Mouse (Mus musculus): Measurements from ENCODE around the gene Adamts8.

- no peak for TF ChIP-seq POLR2A (IDR thresholded peaks at IDR 0.05; ENCODE audit: low read depth, low read length)
- no peak for TF ChIP-seq IRF4 (IDR thresholded peaks at IDR 0.05; ENCODE audit: low read depth, low read length)
- TF ChIP-seq MAFK (IDR thresholded peaks at IDR 0.05; ENCODE audit: insufficient replicate concordance, low read length) = no peak
- no peak for TF ChIP-seq CHD1 (IDR thresholded peaks at IDR 0.05; ENCODE audit: low read depth, low read length)
- no peak for TF ChIP-seq ZC3H11A (IDR thresholded peaks at IDR 0.05; ENCODE audit: low read depth, low read length)
- no peak for TF ChIP-seq CTCF (conservative IDR thresholded peaks at IDR 0.05 in 1 of 2, IDR thresholded peaks at IDR 0.05 in 1 of 2; ENCODE audit: low read depth in 2 of 2, low read length in 2 of 2)
- no peak for TF ChIP-seq SIN3A (IDR thresholded peaks at IDR 0.05; ENCODE audit: low read length)
- no peak for TF ChIP-seq TBP (conservative IDR thresholded peaks at IDR 0.05; ENCODE audit: low read depth, low read length)
- TF ChIP-seq MXI1 (IDR thresholded peaks at IDR 0.05; ENCODE audit: low read depth, low read length) = no peak
- no peak for TF ChIP-seq HCFC1 (IDR thresholded peaks at IDR 0.05; ENCODE audit: low read depth, low read length)
- TF ChIP-seq USF2 (conservative IDR thresholded peaks at IDR 0.05; ENCODE audit: low read depth, low read length) = no peak
- TF ChIP-seq POLR2AphosphoS2 (IDR thresholded peaks at IDR 0.05; ENCODE audit: low read depth, low read length) = no peak
These were observed 68.4 kb downstream of the Adamts8 start for GRCm38 (mm10) chr9:31010749-31011148.
